Mouse (Mus musculus): ENCODE data around the gene Grk1.

GRCm38 (mm10) chr8:13406011-13406410, 1.1 kb downstream of the Grk1 start:
- TF ChIP-seq MAFK (IDR thresholded peaks at IDR 0.05; ENCODE audit: borderline replicate concordance, low read depth, low read length) (no peak), CTCF (IDR thresholded peaks at IDR 0.05 in 2 of 3, conservative IDR thresholded peaks at IDR 0.05 in 1 of 3; ENCODE audit: control insufficient read depth in 1 of 3, insufficient read depth in 1 of 3, low read depth in 2 of 3, low read length in 3 of 3, poor library complexity in 1 of 3, severe bottlenecking in 1 of 3) (no peak)
